Mouse (Mus musculus) liver, embryonic 11.5 days (tissue): Measurements from ENCODE around the gene Abca8b. TPM values are rescaled to one million over a fixed set of nuclear protein-coding genes. Genes with fewer than 3 reads are reported as not detected.
A peak's percentile ranks its signal among the peaks of the same experiment; 100 is the strongest.
"Not testable (repeated sequence)": the region's sequence is repeated elsewhere in the genome, so short reads cannot be mapped to it uniquely, and the experiment has no call there.

Experiments used
- ATAC-seq: fragments of 200-750 bp; cut with Nextera tagmentation; replicated peaks from 2 replicates; pipeline ENCODE4 v1.8.0; 2017; ENCODE audit warnings: moderate number of reproducible peaks, mild to moderate bottlenecking, moderate TSS enrichment, moderate library complexity; ENCODE audit not compliant: low FRiP score
- DNase-seq: peaks from one replicate; pipeline ENCODE4 v3.0.0-alpha.2; 2017; ENCODE audit warnings: low spot score
- H3K27ac ChIP-seq: fragments of 300-500 bp; sonication (generic); 2 replicates; pipeline ENCODE4 v1.5.1; 2014; ENCODE audit warnings: mild to moderate bottlenecking, low read depth, low read length, control low read depth
- H3K27me3 ChIP-seq: fragments of 300-500 bp; sonication (generic); replicated peaks from 2 replicates; pipeline ENCODE4 v1.6.1; 2014; ENCODE audit warnings: low read length, mixed read lengths; ENCODE audit not compliant: control insufficient read depth, insufficient read depth
- H3K36me3 ChIP-seq: fragments of 300-500 bp; sonication (generic); 2 replicates; pipeline ENCODE4 v1.6.1; 2014; ENCODE audit warnings: mild to moderate bottlenecking, low read length, moderate library complexity, mixed read lengths; ENCODE audit not compliant: control insufficient read depth, insufficient read depth
- H3K4me1 ChIP-seq: fragments of 300-500 bp; sonication (generic); replicated peaks from 2 replicates; pipeline ENCODE4 v1.6.1; 2014; ENCODE audit warnings: low read length, mixed read lengths; ENCODE audit not compliant: control insufficient read depth, insufficient read depth
- H3K4me2 ChIP-seq: fragments of 300-500 bp; sonication (generic); 2 replicates; pipeline ENCODE4 v1.6.1; 2014; ENCODE audit warnings: mild to moderate bottlenecking, control low read depth, moderate library complexity
- H3K4me3 ChIP-seq: fragments of 300-500 bp; sonication (generic); 2 replicates; pipeline ENCODE4 v1.5.1; 2014; ENCODE audit warnings: low read depth, low read length, control low read depth
- H3K9ac ChIP-seq: fragments of 300-500 bp; sonication (generic); 2 replicates; pipeline ENCODE4 v1.6.1; 2014; ENCODE audit warnings: low read depth, low read length, control low read depth
- H3K9me3 ChIP-seq: fragments of 300-500 bp; sonication (generic); 2 replicates; pipeline ENCODE4 v1.6.1; 2016; ENCODE audit warnings: low read length, inconsistent platforms, mixed read lengths; ENCODE audit not compliant: control insufficient read depth
- WGBS: fragments of 180-500 bp; shearing (Covaris S2); extraction: QIAGEN DNeasy Blood & Tissue Kit; methylation state at CpG from one replicate; pipeline ENCODE4 v1.1.7; 2014; 5-methylcytosine and 5-hydroxymethylcytosine counted together
- polyA plus RNA-seq: library from polyadenylated mRNA; unstranded; fragments of >200 nt; fragmentation: Nextera tagmentation; extraction: Ambion mirVana; gene quantifications from 2 replicates; pipeline ENCODE4 v1.2.1, GENCODE M21; 2014

The Abca8b gene
- polyA plus RNA-seq, 1 experiment from 2014 or later = 6.1 TPM

DNA sequence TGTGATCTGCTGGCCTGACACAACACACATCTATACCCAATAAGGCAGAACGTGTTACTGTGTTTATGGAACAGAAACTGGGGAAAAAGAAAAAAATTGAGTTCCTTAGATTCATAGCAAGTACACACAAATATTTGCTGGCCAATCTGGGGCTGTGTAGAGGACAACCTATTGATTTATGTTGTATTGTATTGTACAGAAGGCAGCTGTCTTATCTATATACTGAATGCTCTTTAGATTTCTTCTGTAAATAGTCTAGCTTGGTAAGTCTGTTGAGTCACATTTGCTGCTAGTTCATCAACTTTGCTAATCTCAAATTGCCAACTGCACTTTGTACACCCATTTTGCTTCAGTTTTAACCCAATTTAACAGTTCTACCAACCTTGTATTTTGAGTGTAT, 7.5 kb downstream of the Abca8b start:
- H3K4me2 ChIP-seq = no peak overlapping the region
- no peaks in the 10 kb centered on the region for H3K9me3 ChIP-seq
- no peaks in the 10 kb centered on the region for H3K4me1 ChIP-seq
- no peak overlapping the region for H3K9ac ChIP-seq
- 37% methylated on average over 1 of the region's 1 CpGs for WGBS
- no peak overlapping the region for H3K4me3 ChIP-seq
- ATAC-seq (no peak), DNase-seq (no peak)
- H3K27me3 ChIP-seq = no peaks in the 10 kb centered on the region
- H3K27ac ChIP-seq = no peak overlapping the region
- no peaks in the 10 kb centered on the region for H3K36me3 ChIP-seq

DNA sequence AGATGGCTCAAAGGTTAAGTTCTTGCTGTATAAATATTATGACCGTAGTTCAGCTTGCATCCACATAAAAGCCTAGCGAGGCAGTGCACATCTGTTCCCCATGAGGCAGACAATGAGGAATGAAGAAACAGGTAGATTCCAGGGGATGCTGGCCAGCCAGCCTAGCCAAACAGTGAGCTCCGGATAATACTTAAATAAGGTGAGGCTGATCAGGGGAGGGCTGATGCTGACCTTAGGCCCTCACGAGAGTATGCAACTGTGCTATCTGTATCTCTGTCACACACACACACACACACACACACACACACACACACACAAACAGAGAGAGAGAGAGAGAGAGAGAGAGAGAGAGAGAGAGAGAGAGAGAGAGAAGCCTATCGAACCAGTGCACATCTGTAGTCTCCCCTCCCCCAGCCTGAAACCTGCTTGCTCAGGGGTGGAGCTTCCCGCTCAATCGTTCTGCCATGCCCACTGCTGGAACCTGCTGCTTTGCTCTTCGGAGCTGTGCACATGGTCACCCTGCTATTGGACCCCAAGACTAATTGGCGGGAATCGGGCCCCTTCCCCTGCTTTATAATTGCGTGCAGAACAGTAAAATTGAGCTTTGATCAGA, 8.1 kb downstream of the Abca8b start:
- ATAC-seq = 0 out of 2 replicates have a peak, but pooled peaks have one; percentile 15

GRCm38 (mm10) chr11:109981872-109982271, 13.8 kb downstream of the Abca8b start:
- H3K9ac ChIP-seq = no peak overlapping the region
- H3K36me3 ChIP-seq = no peaks in the 10 kb centered on the region; the same call in 1 of the 2 replicates
- H3K4me1 ChIP-seq = no peaks in the 10 kb centered on the region
- no peak overlapping the region for H3K4me2 ChIP-seq
- no peaks in the 10 kb centered on the region for H3K27me3 ChIP-seq
- DNase-seq (no peak), ATAC-seq (no peak)
- H3K4me3 ChIP-seq = no peak overlapping the region
- no peaks in the 10 kb centered on the region for H3K9me3 ChIP-seq
- H3K27ac ChIP-seq = no peak overlapping the region
- WGBS = 76% methylated on average over 2 of the region's 2 CpGs

More for the DNA sequence above, 8.1 kb downstream of the Abca8b start:
- H3K36me3 ChIP-seq, H3K4me1 ChIP-seq, H3K4me3 ChIP-seq, H3K27ac ChIP-seq, DNase-seq, H3K9ac ChIP-seq, H3K27me3 ChIP-seq, H3K9me3 ChIP-seq: not testable (repeated sequence)
- 47% methylated on average over 11 of the region's 11 CpGs for WGBS
- H3K4me2 ChIP-seq = peak overlapping the region; percentile 25

DNA sequence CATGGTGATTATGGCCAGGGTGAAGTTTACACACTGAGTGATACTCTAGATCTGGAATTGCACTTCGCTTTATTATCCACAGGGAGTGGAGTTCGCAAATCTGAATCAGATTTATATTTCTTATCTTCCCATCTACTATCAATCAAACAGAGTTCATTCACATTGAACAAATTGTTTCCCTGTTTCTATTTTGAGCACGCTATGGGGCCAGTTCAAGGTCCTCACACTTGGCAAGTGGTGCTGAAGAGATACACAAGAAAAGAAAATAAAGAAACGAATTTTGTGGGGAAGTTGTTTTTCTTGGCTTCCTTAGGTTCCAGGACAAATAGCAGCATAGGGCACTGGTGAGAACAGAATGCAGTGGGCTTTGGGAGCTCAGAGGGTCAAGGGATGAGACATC, 25.1 kb downstream of the Abca8b start:
- Histone ChIP-seq H3K4me1 (no peaks in the 10 kb centered on the region), H3K9ac (no peak overlapping the region), H3K9me3 (no peaks in the 10 kb centered on the region), H3K4me3 (no peak overlapping the region), H3K27ac (no peak overlapping the region), H3K27me3 (no peaks in the 10 kb centered on the region), H3K36me3 (no peaks in the 10 kb centered on the region), H3K4me2 (no peak overlapping the region)
- ATAC-seq (no peak), DNase-seq (no peak)
- 76% methylated on average over 4 of the region's 4 CpGs for whole genome bisulfite sequencing

GRCm38 (mm10) chr11:109961495-109962492, 33.9 kb downstream of the Abca8b start:
- Histone ChIP-seq H3K27ac (no peak overlapping the region), H3K9me3 (no peaks in the 10 kb centered on the region), H3K4me2 (no peak overlapping the region), H3K4me3 (no peak overlapping the region), H3K9ac (no peak overlapping the region), H3K36me3 (peaks cover 2% of the 10 kb centered on the region; the same call in 1 of the 2 replicates), H3K27me3 (no peaks in the 10 kb centered on the region), H3K4me1 (no peaks in the 10 kb centered on the region)
- WGBS = 80% methylated on average over 4 of the region's 4 CpGs
- ATAC-seq (no peak), DNase-seq (no peak)

DNA sequence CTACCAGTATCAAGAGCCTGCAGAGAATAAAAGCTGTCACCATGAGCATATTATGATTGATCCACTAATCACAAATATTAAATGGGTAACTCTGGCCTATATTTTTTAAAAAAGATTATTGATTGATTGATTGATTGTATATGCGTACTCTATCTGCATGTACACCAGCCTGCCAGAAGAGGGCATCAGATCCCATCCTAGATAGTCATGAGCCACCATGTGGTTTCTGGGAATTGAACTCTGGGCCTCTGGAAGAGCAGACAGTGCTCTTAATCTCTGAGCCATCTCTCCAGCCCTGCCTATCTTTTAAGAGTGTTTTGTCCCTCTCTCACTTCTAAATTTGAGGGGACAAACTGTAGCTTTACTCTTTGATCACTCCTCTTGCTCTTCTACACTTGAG, 40.5 kb downstream of the Abca8b start:
- Histone ChIP-seq H3K27me3 (no peaks in the 10 kb centered on the region), H3K36me3 (peaks cover 2% of the 10 kb centered on the region; the same call in 1 of the 2 replicates), H3K4me2 (no peak overlapping the region), H3K9ac (no peak overlapping the region), H3K4me3 (no peak overlapping the region), H3K9me3 (no peaks in the 10 kb centered on the region), H3K4me1 (no peaks in the 10 kb centered on the region), H3K27ac (no peak overlapping the region)
- 79% methylated on average over 1 of the region's 1 CpGs for WGBS
- DNase-seq (no peak), ATAC-seq (no peak)

- Histone ChIP-seq H3K36me3 (no peaks in the 10 kb centered on the region), H3K9ac (no peak overlapping the region), H3K9me3 (no peaks in the 10 kb centered on the region), H3K27ac (no peak overlapping the region), H3K4me2 (no peak overlapping the region), H3K4me1 (no peaks in the 10 kb centered on the region), H3K4me3 (no peak overlapping the region), H3K27me3 (no peaks in the 10 kb centered on the region)
- ATAC-seq (no peak), DNase-seq (no peak)
- 78% methylated on average over 5 of the region's 5 CpGs for WGBS
Measured at GRCm38 (mm10) chr11:109936915-109937314, 58.7 kb downstream of the Abca8b start.

GRCm38 (mm10) chr11:109933207-109933606, 62.4 kb downstream of the Abca8b start:
- WGBS = 50% methylated on average over 4 of the region's 4 CpGs
- H3K36me3 ChIP-seq = not testable (repeated sequence)

More at GRCm38 (mm10) chr11:109933207-109933606, 62.4 kb downstream of the Abca8b start:
- not testable (repeated sequence) for H3K4me1 ChIP-seq, DNase-seq, H3K9ac ChIP-seq, H3K27ac ChIP-seq, H3K9me3 ChIP-seq, ATAC-seq, H3K4me3 ChIP-seq, H3K27me3 ChIP-seq, H3K4me2 ChIP-seq
